Mouse (Mus musculus): ENCODE measurements around the gene Ces1d. TPM values are rescaled to one million over a fixed set of nuclear protein-coding genes. Genes with fewer than 3 reads are reported as not detected.

The Ces1d gene
- polyA plus RNA-seq, 1 experiment from 2014 or later, result not detected

GRCm38 (mm10) chr8:93171846-93172590 is 25.6 kb downstream of the Ces1d start:
- Histone ChIP-seq H3K4me3 (ENCODE audit: low read depth, low read length) (no peak overlapping the region), H3K27me3 (ENCODE audit: control insufficient read depth, insufficient read depth, low read length) (no peaks in the 10 kb centered on the region), H3K4me2 (no peak overlapping the region), H3K9me3 (ENCODE audit: control insufficient read depth, low read length) (no peaks in the 10 kb centered on the region), H3K27ac (ENCODE audit: low read depth, low read length) (no peak overlapping the region), H3K36me3 (ENCODE audit: control insufficient read depth, insufficient read depth, low read length) (no peaks in the 10 kb centered on the region), H3K4me1 (ENCODE audit: control insufficient read depth, insufficient read depth, low read length) (no peaks in the 10 kb centered on the region), H3K9ac (ENCODE audit: low read length) (no peak overlapping the region)
- DNase-seq (ENCODE audit: low spot score, missing footprints) (no peak), ATAC-seq (ENCODE audit: low FRiP score) (no peak)
- WGBS, result 38% methylated on average over 1 of the region's 1 CpGs

- Histone ChIP-seq H3K36me3 (ENCODE audit: control insufficient read depth, insufficient read depth, low read length) (no peaks in the 10 kb centered on the region), H3K9me3 (ENCODE audit: control insufficient read depth, low read length) (no peaks in the 10 kb centered on the region), H3K4me2 (no peak overlapping the region), H3K4me1 (ENCODE audit: control insufficient read depth, insufficient read depth, low read length) (no peaks in the 10 kb centered on the region), H3K27me3 (ENCODE audit: control insufficient read depth, insufficient read depth, low read length) (no peaks in the 10 kb centered on the region; the same call in 1 of the 2 replicates), H3K4me3 (ENCODE audit: low read depth, low read length) (no peak overlapping the region), H3K9ac (ENCODE audit: low read length) (no peak overlapping the region), H3K27ac (ENCODE audit: low read depth, low read length) (no peak overlapping the region)
- no peak for ATAC-seq (ENCODE audit: low FRiP score)
- 93% methylated on average over 1 of the region's 1 CpGs for WGBS
- DNase-seq (ENCODE audit: low spot score, missing footprints), result no peak
Measured at GRCm38 (mm10) chr8:93163363-93163762, 34.3 kb downstream of the Ces1d start.

- ATAC-seq (ENCODE audit: low FRiP score) (no peak), DNase-seq (ENCODE audit: low spot score, missing footprints) (no peak)
- H3K27ac ChIP-seq (ENCODE audit: low read depth, low read length), result no peak overlapping the region
- no peak overlapping the region for H3K9ac ChIP-seq (ENCODE audit: low read length)
- no peak overlapping the region for H3K4me2 ChIP-seq
- WGBS, result 95% methylated on average over 1 of the region's 1 CpGs
- no peak overlapping the region for H3K4me3 ChIP-seq (ENCODE audit: low read depth, low read length)
- no peaks in the 10 kb centered on the region for H3K36me3 ChIP-seq (ENCODE audit: control insufficient read depth, insufficient read depth, low read length)
- H3K27me3 ChIP-seq (ENCODE audit: control insufficient read depth, insufficient read depth, low read length), result no peaks in the 10 kb centered on the region
- no peaks in the 10 kb centered on the region for H3K4me1 ChIP-seq (ENCODE audit: control insufficient read depth, insufficient read depth, low read length)
- no peaks in the 10 kb centered on the region for H3K9me3 ChIP-seq (ENCODE audit: control insufficient read depth, low read length)
Measured at GRCm38 (mm10) chr8:93151401-93151800, 46.2 kb downstream of the Ces1d start.

- no peaks in the 10 kb centered on the region for H3K9me3 ChIP-seq (ENCODE audit: control insufficient read depth, low read length)
- ATAC-seq (ENCODE audit: low FRiP score), result no peak
- H3K4me2 ChIP-seq, result no peak overlapping the region
- no peaks in the 10 kb centered on the region for H3K4me1 ChIP-seq (ENCODE audit: control insufficient read depth, insufficient read depth, low read length)
- DNase-seq (ENCODE audit: low spot score, missing footprints), result no peak
- H3K9ac ChIP-seq (ENCODE audit: low read length), result no peak overlapping the region
- no peak overlapping the region for H3K27ac ChIP-seq (ENCODE audit: low read depth, low read length)
- no peaks in the 10 kb centered on the region for H3K27me3 ChIP-seq (ENCODE audit: control insufficient read depth, insufficient read depth, low read length)
- no peaks in the 10 kb centered on the region for H3K36me3 ChIP-seq (ENCODE audit: control insufficient read depth, insufficient read depth, low read length)
- H3K4me3 ChIP-seq (ENCODE audit: low read depth, low read length), result no peak overlapping the region
Measured at GRCm38 (mm10) chr8:93147331-93147730, 50.3 kb downstream of the Ces1d start.

- no peak overlapping the region for H3K27ac ChIP-seq (ENCODE audit: low read depth, low read length)
- H3K4me1 ChIP-seq (ENCODE audit: control insufficient read depth, insufficient read depth, low read length), result no peaks in the 10 kb centered on the region
- 56% methylated on average over 1 of the region's 1 CpGs for WGBS
- no peak overlapping the region for H3K9ac ChIP-seq (ENCODE audit: low read length)
- no peaks in the 10 kb centered on the region for H3K36me3 ChIP-seq (ENCODE audit: control insufficient read depth, insufficient read depth, low read length)
- no peak overlapping the region for H3K4me3 ChIP-seq (ENCODE audit: low read depth, low read length)
- DNase-seq (ENCODE audit: low spot score, missing footprints), result peak; percentile 85
- H3K4me2 ChIP-seq, result no peak overlapping the region
- no peak for ATAC-seq (ENCODE audit: low FRiP score)
- H3K9me3 ChIP-seq (ENCODE audit: control insufficient read depth, low read length), result no peaks in the 10 kb centered on the region
- no peaks in the 10 kb centered on the region for H3K27me3 ChIP-seq (ENCODE audit: control insufficient read depth, insufficient read depth, low read length)
Measured at GRCm38 (mm10) chr8:93140696-93141095, 56.9 kb downstream of the Ces1d start.

- Histone ChIP-seq H3K9ac (ENCODE audit: low read length) (no peak overlapping the region), H3K27me3 (ENCODE audit: control insufficient read depth, insufficient read depth, low read length) (no peaks in the 10 kb centered on the region), H3K4me1 (ENCODE audit: control insufficient read depth, insufficient read depth, low read length) (no peaks in the 10 kb centered on the region), H3K36me3 (ENCODE audit: control insufficient read depth, insufficient read depth, low read length) (no peaks in the 10 kb centered on the region), H3K4me2 (no peak overlapping the region), H3K4me3 (ENCODE audit: low read depth, low read length) (no peak overlapping the region), H3K9me3 (ENCODE audit: control insufficient read depth, low read length) (no peaks in the 10 kb centered on the region), H3K27ac (ENCODE audit: low read depth, low read length) (no peak overlapping the region)
- 93% methylated on average over 2 of the region's 2 CpGs for WGBS
- DNase-seq (ENCODE audit: low spot score, missing footprints) (peak; percentile 87), ATAC-seq (ENCODE audit: low FRiP score) (no peak)
Measured at GRCm38 (mm10) chr8:93132196-93132595, 65.4 kb downstream of the Ces1d start.

- H3K4me2 ChIP-seq, result no peak within 1 kb of the TSS
- H3K27ac ChIP-seq (ENCODE audit: low read depth, low read length), result no peak within 1 kb of the TSS
- H3K9me3 ChIP-seq (ENCODE audit: control insufficient read depth, low read length), result no peaks in the 10 kb centered on the region
- no peaks in the 10 kb centered on the region for H3K36me3 ChIP-seq (ENCODE audit: control insufficient read depth, insufficient read depth, low read length)
- H3K9ac ChIP-seq (ENCODE audit: low read length), result no peak within 1 kb of the TSS
- no peak within 1 kb of the TSS for H3K4me3 ChIP-seq (ENCODE audit: low read depth, low read length)
- no peak for DNase-seq (ENCODE audit: low spot score, missing footprints)
- H3K4me1 ChIP-seq (ENCODE audit: control insufficient read depth, insufficient read depth, low read length), result no peaks in the 10 kb centered on the region
- ATAC-seq (ENCODE audit: low FRiP score), result no peak
- H3K27me3 ChIP-seq (ENCODE audit: control insufficient read depth, insufficient read depth, low read length), result no peaks in the 10 kb centered on the region
- WGBS, result 88% methylated on average over 3 of the region's 3 CpGs
Measured at GRCm38 (mm10) chr8:93131233-93131980, 66.2 kb downstream of the Ces1d start, which contains the start of gene Ces1c. TSS of gene Ces1c (minus strand) at chr8:93131283.

GRCm38 (mm10) chr8:93126476-93126875 is 71.2 kb downstream of the Ces1d start:
- H3K27ac ChIP-seq (ENCODE audit: low read depth, low read length), result no peak overlapping the region
- no peaks in the 10 kb centered on the region for H3K36me3 ChIP-seq (ENCODE audit: control insufficient read depth, insufficient read depth, low read length)
- H3K27me3 ChIP-seq (ENCODE audit: control insufficient read depth, insufficient read depth, low read length), result no peaks in the 10 kb centered on the region
- no peak overlapping the region for H3K9ac ChIP-seq (ENCODE audit: low read length)
- H3K4me1 ChIP-seq (ENCODE audit: control insufficient read depth, insufficient read depth, low read length), result no peaks in the 10 kb centered on the region
- DNase-seq (ENCODE audit: low spot score, missing footprints) (no peak), ATAC-seq (ENCODE audit: low FRiP score) (no peak)
- WGBS, result 78% methylated on average over 2 of the region's 2 CpGs
- H3K4me3 ChIP-seq (ENCODE audit: low read depth, low read length), result no peak overlapping the region
- H3K4me2 ChIP-seq, result no peak overlapping the region
- H3K9me3 ChIP-seq (ENCODE audit: control insufficient read depth, low read length), result no peaks in the 10 kb centered on the region

- Histone ChIP-seq H3K36me3 (ENCODE audit: control insufficient read depth, insufficient read depth, low read length) (no peaks in the 10 kb centered on the region), H3K4me2 (no peak overlapping the region), H3K27ac (ENCODE audit: low read depth, low read length) (no peak overlapping the region), H3K4me1 (ENCODE audit: control insufficient read depth, insufficient read depth, low read length) (no peaks in the 10 kb centered on the region), H3K4me3 (ENCODE audit: low read depth, low read length) (no peak overlapping the region), H3K9me3 (ENCODE audit: control insufficient read depth, low read length) (no peaks in the 10 kb centered on the region), H3K9ac (ENCODE audit: low read length) (no peak overlapping the region), H3K27me3 (ENCODE audit: control insufficient read depth, insufficient read depth, low read length) (no peaks in the 10 kb centered on the region)
- ATAC-seq (ENCODE audit: low FRiP score) (no peak), DNase-seq (ENCODE audit: low spot score, missing footprints) (no peak)
- 84% methylated on average over 1 of the region's 1 CpGs for WGBS
Measured at GRCm38 (mm10) chr8:93122005-93122404, 75.6 kb downstream of the Ces1d start.

All from midbrain, embryonic 11.5 days (tissue).